Mouse (Mus musculus) neural tube, embryonic 10.5 days (tissue): ENCODE results near the gene Cse1l.

ENCODE experiments used
- DNase-seq: peaks from one replicate; pipeline ENCODE4 v3.0.0-alpha.2; 2017; ENCODE audit warnings: low spot score; ENCODE audit errors: extremely low spot score

The Cse1l gene

GRCm38 (mm10) chr2:166900792-166901505 lies 4.9 kb upstream of the Cse1l start:
- no peak for DNase-seq

GRCm38 (mm10) chr2:166903719-166904282 lies 2.0 kb upstream of the Cse1l start:
- DNase-seq: no peak

- DNase-seq: peak; percentile 37
These were observed 813 bp downstream of the Cse1l start for GRCm38 (mm10) chr2:166906523-166907182.

GRCm38 (mm10) chr2:166909729-166910128 lies 3.9 kb downstream of the Cse1l start:
- DNase-seq: no peak

GRCm38 (mm10) chr2:166910536-166910935 lies 4.7 kb downstream of the Cse1l start:
- DNase-seq: no peak

GRCm38 (mm10) chr2:166923971-166924370 lies 18.1 kb downstream of the Cse1l start:
- no peak for DNase-seq

- no peak for DNase-seq
These were observed 28.1 kb downstream of the Cse1l start for GRCm38 (mm10) chr2:166933943-166934342.

GRCm38 (mm10) chr2:166934416-166934815 lies 28.6 kb downstream of the Cse1l start:
- no peak for DNase-seq

- no peak for DNase-seq
These were observed 29.7 kb downstream of the Cse1l start for GRCm38 (mm10) chr2:166935582-166935981.

- no peak for DNase-seq
These were observed 30.3 kb downstream of the Cse1l start for GRCm38 (mm10) chr2:166936166-166936565.

GRCm38 (mm10) chr2:166943146-166943545 lies 37.3 kb downstream of the Cse1l start:
- DNase-seq: no peak

GRCm38 (mm10) chr2:166944346-166944745 lies 38.5 kb downstream of the Cse1l start:
- no peak for DNase-seq

- no peak for DNase-seq
These were observed 39.6 kb downstream of the Cse1l start for GRCm38 (mm10) chr2:166945456-166945855.

- no peak for DNase-seq
These were observed 42.4 kb downstream of the Cse1l start for GRCm38 (mm10) chr2:166948246-166948645.

- no peak for DNase-seq
These were observed 43.1 kb downstream of the Cse1l start for GRCm38 (mm10) chr2:166948936-166949335.

- DNase-seq: no peak
These were observed 45.2 kb downstream of the Cse1l start for GRCm38 (mm10) chr2:166950853-166951648.

- no peak for DNase-seq
These were observed 46.3 kb downstream of the Cse1l start for GRCm38 (mm10) chr2:166952151-166952550.

GRCm38 (mm10) chr2:166956805-166957204 lies 51.0 kb downstream of the Cse1l start:
- DNase-seq: no peak

GRCm38 (mm10) chr2:166960648-166961330 lies 54.9 kb downstream of the Cse1l start:
- no peak for DNase-seq

GRCm38 (mm10) chr2:166963257-166963656 lies 57.4 kb downstream of the Cse1l start:
- no peak for DNase-seq

GRCm38 (mm10) chr2:166964773-166965172 lies 58.9 kb downstream of the Cse1l start:
- no peak for DNase-seq
